Mouse (Mus musculus) stomach, postnatal 0 days (tissue): ENCODE measurements at regions not wholly inside any gene's neighbourhood (a gene's known extent, or its start where the extent isn't known, plus 50 kb on each side); places are given as distances from the start of the nearest gene placed in this dataset.

Experiments used
- ATAC-seq: fragments of 200-750 bp; cut with Nextera tagmentation; 2 replicates; pipeline ENCODE4 v1.8.0; 2017; ENCODE audit not compliant: low FRiP score, low TSS enrichment
- DNase-seq: peaks from one replicate; pipeline ENCODE4 v3.0.0-alpha.2; 2016; ENCODE audit warnings: low spot score
- H3K27ac ChIP-seq: fragments of 300-500 bp; sonication (generic); replicated peaks from 2 replicates; pipeline ENCODE4 v1.5.1; 2014; ENCODE audit warnings: mild to moderate bottlenecking, control low read depth
- H3K27me3 ChIP-seq: fragments of 300-500 bp; sonication (generic); 2 replicates; pipeline ENCODE4 v1.6.1; 2014; ENCODE audit warnings: low read length; ENCODE audit not compliant: control insufficient read depth, insufficient read depth
- H3K36me3 ChIP-seq: fragments of 300-500 bp; sonication (generic); 2 replicates; pipeline ENCODE4 v1.6.1; 2014; ENCODE audit warnings: low read length, mixed read lengths; ENCODE audit not compliant: control insufficient read depth, insufficient read depth
- H3K4me1 ChIP-seq: fragments of 300-500 bp; sonication (generic); replicated peaks from 2 replicates; pipeline ENCODE4 v1.6.1; 2014; ENCODE audit warnings: antibody characterized with exemption; ENCODE audit not compliant: control insufficient read depth, insufficient read depth
- H3K4me2 ChIP-seq: fragments of 300-500 bp; sonication (generic); replicated peaks from 2 replicates; pipeline ENCODE4 v1.6.1; 2014; ENCODE audit warnings: low read depth, mild to moderate bottlenecking, control low read depth, moderate library complexity
- H3K4me3 ChIP-seq: fragments of 300-500 bp; sonication (generic); 2 replicates; pipeline ENCODE4 v1.5.1; 2014; ENCODE audit warnings: low read depth, low read length, control low read depth
- H3K9ac ChIP-seq: fragments of 300-500 bp; sonication (generic); 2 replicates; pipeline ENCODE4 v1.6.1; 2014; ENCODE audit warnings: mild to moderate bottlenecking, low read length, control low read depth, mixed read lengths
- H3K9me3 ChIP-seq: fragments of 300-500 bp; sonication (generic); 2 replicates; pipeline ENCODE4 v1.6.1; 2016; ENCODE audit warnings: low read length; ENCODE audit not compliant: control insufficient read depth
- CTCF ChIP-seq: IDR thresholded peaks from 2 replicates; pipeline ENCODE4 v1.5.1; 2016; ENCODE audit warnings: antibody characterized with exemption, low read depth, mild to moderate bottlenecking, moderate library complexity
- EP300 ChIP-seq: optimal IDR thresholded peaks from 2 replicates; pipeline ENCODE3; 2016; ENCODE audit warnings: antibody characterized with exemption
- WGBS: fragments of 180-500 bp; shearing (Covaris S2); extraction: QIAGEN DNeasy Blood & Tissue Kit; methylation state at CpG from one replicate; pipeline ENCODE4 v1.1.7; 2014; 5-methylcytosine and 5-hydroxymethylcytosine counted together

DNA sequence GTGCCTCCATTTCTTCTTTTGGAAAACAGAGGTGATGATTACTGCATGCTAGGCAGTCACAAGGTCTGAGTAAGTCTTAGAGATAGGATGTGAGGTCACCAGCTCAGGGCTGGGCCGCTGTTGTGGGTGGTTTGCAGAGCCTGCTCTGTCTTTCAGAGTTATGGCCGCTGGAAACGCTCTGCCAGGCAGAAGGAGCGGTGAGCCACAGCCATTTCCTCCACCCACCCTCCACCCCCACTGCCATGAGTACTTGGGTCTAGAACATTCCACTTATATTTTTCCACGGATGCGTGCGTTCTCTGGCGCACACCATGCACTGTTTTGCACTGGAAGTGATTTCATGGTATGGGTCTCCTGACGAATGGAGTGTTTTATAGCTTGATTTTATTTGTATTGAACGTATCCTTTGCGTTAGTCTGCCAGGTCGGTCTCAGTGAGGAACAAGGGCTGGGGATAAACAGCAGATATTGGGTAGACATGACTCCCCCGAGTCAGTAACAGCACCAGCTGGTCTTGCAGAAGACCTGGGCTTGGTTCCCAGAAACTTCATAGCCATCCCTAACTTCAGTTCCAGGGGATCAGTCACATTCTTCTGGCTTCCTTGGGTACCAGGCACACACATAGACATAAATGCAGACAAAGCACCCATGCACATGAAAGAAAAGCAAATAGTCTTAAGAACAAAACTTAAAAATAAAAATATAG, 300.8 kb downstream of the Med13l start:
- WGBS, result 77% methylated on average over 13 of the region's 13 CpGs
- Histone ChIP-seq H3K9ac (no peak overlapping the region), H3K27ac (no peak overlapping the region), H3K9me3 (no peaks in the 10 kb centered on the region), H3K36me3 (no peaks in the 10 kb centered on the region), H3K4me2 (no peak overlapping the region), H3K4me3 (no peak overlapping the region), H3K4me1 (no peaks in the 10 kb centered on the region), H3K27me3 (no peaks in the 10 kb centered on the region)
- DNase-seq (no peak), ATAC-seq (no peak)
- TF ChIP-seq EP300, result no peak
- TF ChIP-seq CTCF, result no peak

DNA sequence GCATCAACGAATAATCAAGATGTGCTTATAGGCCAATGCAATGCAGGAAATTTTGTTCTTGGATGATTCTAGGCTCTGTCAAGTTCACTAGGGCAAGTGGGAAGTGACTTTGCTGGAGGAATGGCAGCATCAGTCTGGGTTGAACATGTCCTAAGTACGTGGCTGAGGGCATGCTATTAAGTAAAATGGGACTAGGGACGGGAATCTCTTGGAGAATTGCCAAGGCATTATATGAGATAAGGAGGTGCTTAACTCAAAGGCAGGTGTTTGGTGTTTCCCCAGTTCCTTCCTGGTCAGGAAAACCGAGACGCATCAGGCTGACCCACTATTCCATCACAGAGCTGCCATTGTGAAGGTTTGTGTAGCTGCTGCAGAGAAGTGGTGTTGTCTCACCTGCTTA, 307.0 kb downstream of the Med13l start:
- no peaks in the 10 kb centered on the region for H3K4me1 ChIP-seq
- H3K36me3 ChIP-seq, result no peaks in the 10 kb centered on the region
- no peaks in the 10 kb centered on the region for H3K27me3 ChIP-seq
- H3K27ac ChIP-seq, result no peak overlapping the region
- H3K4me3 ChIP-seq, result no peak overlapping the region
- H3K9ac ChIP-seq, result no peak overlapping the region
- no peak overlapping the region for H3K4me2 ChIP-seq
- ATAC-seq (no peak), DNase-seq (no peak)
- 69% methylated on average over 5 of the region's 5 CpGs for whole genome bisulfite sequencing
- TF ChIP-seq CTCF (no peak), EP300 (no peak)
- no peaks in the 10 kb centered on the region for H3K9me3 ChIP-seq

DNA sequence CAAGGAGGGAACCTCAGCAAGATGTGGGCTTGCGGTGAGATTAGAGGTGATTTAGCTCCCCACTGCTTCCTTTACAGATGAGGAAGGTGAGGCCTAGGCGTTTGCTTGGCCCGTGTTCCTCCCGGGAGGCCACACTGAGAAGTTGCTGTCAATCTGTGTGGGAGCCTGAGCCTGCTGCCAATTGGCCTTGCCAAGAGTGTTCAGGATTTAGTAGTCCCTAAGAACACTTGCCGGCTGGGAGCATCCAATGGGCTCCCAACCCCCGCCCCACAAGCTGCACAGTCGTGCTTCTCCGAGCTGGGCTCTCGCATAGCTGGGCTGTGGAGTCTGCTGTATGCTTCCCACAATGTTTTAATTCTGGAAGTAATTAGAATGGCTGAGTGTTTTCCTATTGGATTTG, 308.9 kb downstream of the Med13l start:
- Histone ChIP-seq H3K27me3 (peaks cover 3% of the 10 kb centered on the region; the same call in 1 of the 2 replicates), H3K9ac (no peak overlapping the region), H3K27ac (no peak overlapping the region), H3K4me1 (no peaks in the 10 kb centered on the region), H3K36me3 (no peaks in the 10 kb centered on the region), H3K9me3 (no peaks in the 10 kb centered on the region), H3K4me2 (no peak overlapping the region), H3K4me3 (no peak overlapping the region)
- DNase-seq, result no peak
- WGBS, result 86% methylated on average over 9 of the region's 9 CpGs
- TF ChIP-seq EP300 (no peak), CTCF (no peak)
- no peak for ATAC-seq

DNA sequence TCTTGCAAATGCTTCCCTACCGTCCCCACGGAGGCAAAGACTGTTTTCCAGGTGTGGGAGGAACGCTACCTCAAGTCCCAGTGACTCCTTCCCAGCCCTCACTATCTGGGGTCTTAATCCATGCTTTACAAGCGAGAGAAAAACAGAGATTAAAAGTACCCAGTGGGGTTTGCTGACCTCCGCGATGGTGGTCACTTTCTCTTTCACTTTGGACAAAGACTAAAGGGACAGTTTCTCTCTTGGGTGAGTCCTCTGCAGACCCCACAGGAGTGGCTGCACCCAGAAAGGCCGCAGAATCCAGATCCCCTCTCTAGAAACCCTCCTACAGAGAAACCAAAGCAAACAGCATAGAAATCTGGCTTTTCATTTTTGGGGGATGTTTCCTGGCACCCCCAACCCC, 313.4 kb downstream of the Med13l start:
- no peak overlapping the region for H3K4me3 ChIP-seq

DNA sequence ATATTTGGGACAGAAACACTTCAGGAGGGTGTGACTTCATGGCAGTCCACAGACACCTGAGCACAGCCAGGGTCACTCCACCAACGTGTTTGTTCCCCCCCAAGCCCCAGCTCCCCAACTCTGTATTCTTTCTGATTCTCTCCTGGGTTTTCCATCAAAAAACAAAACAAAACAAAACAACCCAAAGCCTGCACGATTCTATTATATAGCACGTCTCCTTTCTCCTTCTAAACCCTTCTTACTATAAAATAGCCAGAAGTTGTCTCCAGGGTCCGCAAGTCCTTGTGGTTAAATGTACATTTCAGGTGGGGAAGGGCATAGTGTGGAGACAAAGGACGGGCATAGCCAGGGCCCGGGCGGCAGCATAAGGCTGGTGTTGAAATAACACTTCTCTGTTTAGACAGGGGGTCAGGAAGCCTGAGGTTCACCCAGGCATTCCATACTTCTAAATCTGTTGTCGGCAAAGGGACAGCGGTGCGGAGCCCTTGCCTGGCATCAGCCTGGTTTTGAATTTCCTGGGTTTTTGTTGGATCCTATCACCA, 314.7 kb downstream of the Med13l start:
- WGBS, result 55% methylated on average over 10 of the region's 10 CpGs

More for the DNA sequence above, 313.4 kb downstream of the Med13l start:
- DNase-seq (no peak), ATAC-seq (no peak)
- Histone ChIP-seq H3K9ac (no peak overlapping the region), H3K4me2 (no peak overlapping the region), H3K4me1 (no peaks in the 10 kb centered on the region), H3K27me3 (peaks cover 6% of the 10 kb centered on the region; the same call in 1 of the 2 replicates), H3K27ac (no peak overlapping the region), H3K36me3 (no peaks in the 10 kb centered on the region), H3K9me3 (no peaks in the 10 kb centered on the region)
- TF ChIP-seq CTCF (no peak), EP300 (no peak)
- whole genome bisulfite sequencing, result 45% methylated on average over 7 of the region's 7 CpGs

DNA sequence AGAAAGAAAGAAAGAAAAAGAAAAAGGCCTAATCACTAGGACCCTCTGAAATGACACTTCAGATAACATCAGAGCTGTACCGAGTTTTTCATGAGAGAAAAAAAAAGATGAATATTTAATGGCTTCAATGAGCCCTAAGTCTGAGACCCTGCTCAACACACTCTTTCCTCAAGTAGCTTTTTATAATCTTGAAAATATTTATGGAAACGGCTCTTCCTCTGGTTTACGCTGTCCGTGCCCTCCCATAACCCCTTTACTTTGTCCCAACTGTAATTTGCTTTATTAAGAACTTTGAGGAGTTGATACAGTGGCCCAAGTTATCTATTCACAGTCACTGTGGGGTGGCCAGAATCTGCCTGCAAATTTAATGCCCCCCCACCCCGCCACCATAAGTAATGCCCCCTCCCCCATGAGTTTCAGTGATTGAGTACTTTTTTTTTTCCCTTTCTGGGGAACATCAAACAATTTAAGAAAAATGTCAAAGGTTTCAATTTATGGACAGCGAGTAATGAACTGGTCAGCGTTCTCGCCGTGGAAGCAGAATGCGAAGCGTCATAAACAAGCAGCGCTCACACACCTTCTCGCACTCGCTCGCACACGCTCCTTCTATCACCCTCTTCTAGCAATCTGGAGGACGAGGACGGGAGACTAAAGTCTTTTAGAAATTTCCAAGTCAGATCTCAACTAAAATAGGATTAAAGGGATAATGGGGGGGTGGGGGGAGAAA, 316.3 kb downstream of the Med13l start:
- H3K27ac ChIP-seq, result no peak overlapping the region
- TF ChIP-seq CTCF (no peak), EP300 (no peak)
- H3K9me3 ChIP-seq, result no peaks in the 10 kb centered on the region
- H3K4me1 ChIP-seq, result no peaks in the 10 kb centered on the region
- H3K4me2 ChIP-seq, result peak overlapping the region; percentile 38; the same call in 1 of the 2 replicates
- no peaks in the 10 kb centered on the region for H3K36me3 ChIP-seq
- peak overlapping the region; percentile 12; the same call in 1 of the 2 replicates for H3K4me3 ChIP-seq
- ATAC-seq, result no peak
- no peak for DNase-seq
- WGBS, result 12% methylated on average over 18 of the region's 18 CpGs
- H3K27me3 ChIP-seq, result peaks cover 6% of the 10 kb centered on the region; the same call in 1 of the 2 replicates
- H3K9ac ChIP-seq, result no peak overlapping the region

More for the DNA sequence above, 314.7 kb downstream of the Med13l start:
- H3K4me1 ChIP-seq, result no peaks in the 10 kb centered on the region
- H3K4me3 ChIP-seq, result no peak overlapping the region
- H3K27me3 ChIP-seq, result peaks cover 6% of the 10 kb centered on the region; the same call in 1 of the 2 replicates
- H3K9ac ChIP-seq, result no peak overlapping the region
- no peak for DNase-seq
- no peak overlapping the region for H3K27ac ChIP-seq
- no peak for ATAC-seq
- no peaks in the 10 kb centered on the region for H3K36me3 ChIP-seq
- TF ChIP-seq EP300 (no peak), CTCF (no peak)
- H3K4me2 ChIP-seq, result no peak overlapping the region
- H3K9me3 ChIP-seq, result no peaks in the 10 kb centered on the region
